Mouse (Mus musculus) liver, embryonic 15.5 days (tissue): ENCODE data around the gene Tnfaip8l2. TPM values are rescaled to one million over a fixed set of nuclear protein-coding genes. Genes with fewer than 3 reads are reported as not detected.

Experiments used
- ATAC-seq: fragments of 200-750 bp; cut with Nextera tagmentation; 2 replicates; pipeline ENCODE4 v1.8.0; 2017; ENCODE audit warnings: moderate number of reproducible peaks, mild to moderate bottlenecking, moderate library complexity; ENCODE audit not compliant: insufficient read depth
- H3K27ac ChIP-seq: fragments of 300-500 bp; sonication (generic); replicated peaks from 2 replicates; pipeline ENCODE4 v1.5.1; 2015; ENCODE audit warnings: mild to moderate bottlenecking, inconsistent platforms
- H3K27me3 ChIP-seq: fragments of 300-500 bp; sonication (generic); 2 replicates; pipeline ENCODE4 v1.6.1; 2015; ENCODE audit warnings: mild to moderate bottlenecking, inconsistent platforms
- H3K36me3 ChIP-seq: fragments of 300-500 bp; sonication (generic); replicated peaks from 2 replicates; pipeline ENCODE4 v1.6.1; 2015; ENCODE audit warnings: moderate library complexity, mild to moderate bottlenecking, inconsistent platforms
- H3K4me1 ChIP-seq: fragments of 300-500 bp; sonication (generic); replicated peaks from 2 replicates; pipeline ENCODE4 v1.6.1; 2015; ENCODE audit warnings: inconsistent platforms
- H3K4me2 ChIP-seq: fragments of 300-500 bp; sonication (generic); 2 replicates; pipeline ENCODE4 v1.6.1; 2015; ENCODE audit warnings: moderate library complexity, mild to moderate bottlenecking, inconsistent platforms
- H3K4me3 ChIP-seq: fragments of 300-500 bp; sonication (generic); replicated peaks from 2 replicates; pipeline ENCODE4 v1.5.1; 2015; ENCODE audit warnings: mild to moderate bottlenecking, inconsistent platforms
- H3K9ac ChIP-seq: fragments of 300-500 bp; sonication (generic); 2 replicates; pipeline ENCODE4 v1.6.1; 2015; ENCODE audit warnings: moderate library complexity, mild to moderate bottlenecking, inconsistent platforms
- H3K9me3 ChIP-seq: fragments of 300-500 bp; sonication (generic); replicated peaks from 2 replicates; pipeline ENCODE4 v1.6.1; 2016; ENCODE audit warnings: inconsistent platforms
- WGBS: fragments of 180-500 bp; shearing (Covaris S2); methylation state at CpG from one replicate; pipeline ENCODE4 v1.1.7; 2015; ENCODE audit warnings: mixed read lengths; ENCODE audit not compliant: insufficient replicate concordance; 5-methylcytosine and 5-hydroxymethylcytosine counted together
- polyA plus RNA-seq: library from polyadenylated mRNA; unstranded; fragments of >200 nt; fragmentation: Nextera tagmentation; extraction: Ambion mirVana; gene quantifications from 2 replicates; pipeline ENCODE4 v1.2.1, GENCODE M21; 2015

Gene Tnfaip8l2
- polyA plus RNA-seq: 9.3 and 9.8 TPM in 2 replicates

GRCm38 (mm10) chr3:95141952-95142616, at the start of gene Tnfaip8l2:
TSS of gene Tnfaip8l2 (minus strand) at chr3:95142360.
- Histone ChIP-seq H3K27me3 (0 out of 2 replicates have a peak, but pooled peaks cover 5% of the 10 kb centered on the region), H3K4me3 (peak within 1 kb of the TSS; percentile 38), H3K9me3 (no peaks in the 10 kb centered on the region), H3K4me2 (peak within 1 kb of the TSS; percentile 45), H3K36me3 (peaks cover 26% of the 10 kb centered on the region), H3K9ac (no peak within 1 kb of the TSS), H3K27ac (peak within 1 kb of the TSS; percentile 60), H3K4me1 (peaks cover 25% of the 10 kb centered on the region)
- ATAC-seq: peak; percentile 66; the same call in 1 of the 2 replicates
- 38% methylated on average over 10 of the region's 10 CpGs for WGBS

- WGBS: 89% methylated on average over 6 of the region's 6 CpGs
- Histone ChIP-seq H3K4me2 (no peak overlapping the region), H3K27ac (no peak overlapping the region), H3K36me3 (peaks cover 97% of the 10 kb centered on the region), H3K9me3 (no peaks in the 10 kb centered on the region), H3K4me1 (no peaks in the 10 kb centered on the region), H3K9ac (no peak overlapping the region), H3K4me3 (no peak overlapping the region), H3K27me3 (no peaks in the 10 kb centered on the region)
- ATAC-seq: no peak
Observed at GRCm38 (mm10) chr3:95186888-95187287, 44.7 kb upstream of the Tnfaip8l2 start.

- ATAC-seq: no peak
- WGBS: 81% methylated on average over 2 of the region's 2 CpGs
- Histone ChIP-seq H3K9me3 (no peaks in the 10 kb centered on the region), H3K4me2 (no peak overlapping the region), H3K4me1 (no peaks in the 10 kb centered on the region), H3K27me3 (no peaks in the 10 kb centered on the region), H3K27ac (no peak overlapping the region), H3K9ac (no peak overlapping the region), H3K4me3 (no peak overlapping the region), H3K36me3 (peaks cover 91% of the 10 kb centered on the region)
Observed at GRCm38 (mm10) chr3:95186100-95186499, 43.9 kb upstream of the Tnfaip8l2 start.

- Histone ChIP-seq H3K9ac (no peak overlapping the region), H3K4me2 (no peak overlapping the region), H3K27me3 (no peaks in the 10 kb centered on the region), H3K9me3 (no peaks in the 10 kb centered on the region), H3K36me3 (peaks cover 80% of the 10 kb centered on the region), H3K27ac (no peak overlapping the region), H3K4me1 (no peaks in the 10 kb centered on the region), H3K4me3 (no peak overlapping the region)
- ATAC-seq: no peak
- 77% methylated on average over 9 of the region's 9 CpGs for WGBS
Observed at GRCm38 (mm10) chr3:95184796-95185577, 42.8 kb upstream of the Tnfaip8l2 start.

GRCm38 (mm10) chr3:95181841-95182240, 39.7 kb upstream of the Tnfaip8l2 start:
- Histone ChIP-seq H3K9ac (no peak overlapping the region), H3K27me3 (peaks cover 8% of the 10 kb centered on the region; the same call in 1 of the 2 replicates), H3K27ac (no peak overlapping the region), H3K4me2 (no peak overlapping the region), H3K4me3 (no peak overlapping the region), H3K9me3 (no peaks in the 10 kb centered on the region), H3K36me3 (peaks cover 48% of the 10 kb centered on the region), H3K4me1 (no peaks in the 10 kb centered on the region)
- WGBS: 45% methylated on average over 1 of the region's 1 CpGs
- no peak for ATAC-seq

- Histone ChIP-seq H3K27ac (no peak overlapping the region), H3K4me1 (no peaks in the 10 kb centered on the region), H3K9me3 (no peaks in the 10 kb centered on the region), H3K9ac (no peak overlapping the region), H3K27me3 (peaks cover 17% of the 10 kb centered on the region), H3K36me3 (peaks cover 29% of the 10 kb centered on the region), H3K4me2 (no peak overlapping the region), H3K4me3 (no peak overlapping the region)
- no peak for ATAC-seq
- WGBS: 55% methylated on average over 3 of the region's 3 CpGs
Observed at GRCm38 (mm10) chr3:95179890-95180289, 37.7 kb upstream of the Tnfaip8l2 start.

- Histone ChIP-seq H3K4me1 (peaks cover 2% of the 10 kb centered on the region; the same call in 1 of the 2 replicates), H3K36me3 (peaks cover 19% of the 10 kb centered on the region), H3K4me3 (no peak overlapping the region), H3K9ac (no peak overlapping the region), H3K27me3 (peaks cover 27% of the 10 kb centered on the region), H3K27ac (no peak overlapping the region), H3K9me3 (no peaks in the 10 kb centered on the region), H3K4me2 (no peak overlapping the region)
- no peak for ATAC-seq
- 68% methylated on average over 5 of the region's 5 CpGs for WGBS
Observed at GRCm38 (mm10) chr3:95178948-95179347, 36.8 kb upstream of the Tnfaip8l2 start.

- H3K36me3 ChIP-seq: peaks cover 6% of the 10 kb centered on the region
- peaks cover 15% of the 10 kb centered on the region for H3K4me1 ChIP-seq
- 63% methylated on average over 6 of the region's 6 CpGs for WGBS
- no peak overlapping the region for H3K4me3 ChIP-seq
- H3K9me3 ChIP-seq: no peaks in the 10 kb centered on the region
- H3K4me2 ChIP-seq: no peak overlapping the region
- no peak for ATAC-seq
- no peak overlapping the region for H3K27ac ChIP-seq
- H3K27me3 ChIP-seq: peaks cover 40% of the 10 kb centered on the region
- H3K9ac ChIP-seq: no peak overlapping the region
Observed at GRCm38 (mm10) chr3:95177583-95177982, 35.4 kb upstream of the Tnfaip8l2 start.

GRCm38 (mm10) chr3:95176500-95176899, 34.3 kb upstream of the Tnfaip8l2 start:
- no peak overlapping the region for H3K9ac ChIP-seq
- H3K4me3 ChIP-seq: no peak overlapping the region
- no peaks in the 10 kb centered on the region for H3K9me3 ChIP-seq
- H3K4me2 ChIP-seq: no peak overlapping the region
- ATAC-seq: no peak
- H3K36me3 ChIP-seq: no peaks in the 10 kb centered on the region; the same call in 1 of the 2 replicates
- H3K27ac ChIP-seq: no peak overlapping the region
- peaks cover 51% of the 10 kb centered on the region for H3K27me3 ChIP-seq
- peaks cover 17% of the 10 kb centered on the region for H3K4me1 ChIP-seq
- 57% methylated on average over 3 of the region's 3 CpGs for WGBS

GRCm38 (mm10) chr3:95174011-95174592, 31.9 kb upstream of the Tnfaip8l2 start:
- WGBS: 3% methylated on average over 16 of the region's 16 CpGs
- H3K9me3 ChIP-seq: no peaks in the 10 kb centered on the region
- H3K27ac ChIP-seq: no peak overlapping the region
- H3K4me2 ChIP-seq: peak overlapping the region; percentile 63
- no peak for ATAC-seq
- 0 out of 2 replicates have a peak overlapping the region, but pooled peaks have one; percentile 2 for H3K9ac ChIP-seq
- H3K27me3 ChIP-seq: peaks cover 72% of the 10 kb centered on the region
- H3K4me1 ChIP-seq: peaks cover 17% of the 10 kb centered on the region
- H3K36me3 ChIP-seq: no peaks in the 10 kb centered on the region
- peak overlapping the region; percentile 39; the same call in 1 of the 2 replicates for H3K4me3 ChIP-seq
